Mouse (Mus musculus): ENCODE results near the gene Dtnb.

Gene Dtnb

GRCm38 (mm10) chr12:3572581-3573397, 608 bp downstream of the Dtnb start:
- DNase-seq (ENCODE audit: low spot score), result no peak

GRCm38 (mm10) chr12:3573410-3573809, 1.2 kb downstream of the Dtnb start:
- no peak for DNase-seq (ENCODE audit: low spot score)

GRCm38 (mm10) chr12:3574670-3575069, 2.5 kb downstream of the Dtnb start:
- no peak for DNase-seq (ENCODE audit: low spot score)

- no peak for DNase-seq (ENCODE audit: low spot score)
Measured at GRCm38 (mm10) chr12:3579958-3580530, 7.9 kb downstream of the Dtnb start.

GRCm38 (mm10) chr12:3582604-3583003, 10.4 kb downstream of the Dtnb start:
- no peak for DNase-seq (ENCODE audit: low spot score)

- DNase-seq (ENCODE audit: low spot score), result no peak
Measured at GRCm38 (mm10) chr12:3585525-3585924, 13.3 kb downstream of the Dtnb start.

- DNase-seq (ENCODE audit: low spot score), result no peak
Measured at GRCm38 (mm10) chr12:3587010-3587409, 14.8 kb downstream of the Dtnb start.

GRCm38 (mm10) chr12:3590039-3590438, 17.9 kb downstream of the Dtnb start:
- DNase-seq (ENCODE audit: low spot score), result no peak

GRCm38 (mm10) chr12:3591595-3591994, 19.4 kb downstream of the Dtnb start:
- no peak for DNase-seq (ENCODE audit: low spot score)

- DNase-seq (ENCODE audit: low spot score), result no peak
Measured at GRCm38 (mm10) chr12:3602786-3603185, 30.6 kb downstream of the Dtnb start.

GRCm38 (mm10) chr12:3606202-3606601, 34.0 kb downstream of the Dtnb start:
- no peak for DNase-seq (ENCODE audit: low spot score)

- DNase-seq (ENCODE audit: low spot score), result no peak
Measured at GRCm38 (mm10) chr12:3609747-3610146, 37.6 kb downstream of the Dtnb start.

- DNase-seq (ENCODE audit: low spot score), result no peak
Measured at GRCm38 (mm10) chr12:3611871-3612270, 39.7 kb downstream of the Dtnb start.

GRCm38 (mm10) chr12:3615041-3615440, 42.9 kb downstream of the Dtnb start:
- DNase-seq (ENCODE audit: low spot score), result no peak

- no peak for DNase-seq (ENCODE audit: low spot score)
Measured at GRCm38 (mm10) chr12:3618144-3619020, 46.2 kb downstream of the Dtnb start.

GRCm38 (mm10) chr12:3619021-3619367, 46.8 kb downstream of the Dtnb start:
- no peak for DNase-seq (ENCODE audit: low spot score)

GRCm38 (mm10) chr12:3626880-3627279, 54.7 kb downstream of the Dtnb start:
- DNase-seq (ENCODE audit: low spot score), result no peak

- DNase-seq (ENCODE audit: low spot score), result no peak
Measured at GRCm38 (mm10) chr12:3641931-3642330, 69.8 kb downstream of the Dtnb start.

- DNase-seq (ENCODE audit: low spot score), result no peak
Measured at GRCm38 (mm10) chr12:3656799-3657198, 84.6 kb downstream of the Dtnb start.

- no peak for DNase-seq (ENCODE audit: low spot score)
Measured at GRCm38 (mm10) chr12:3657234-3657633, 85.1 kb downstream of the Dtnb start.

- DNase-seq (ENCODE audit: low spot score), result no peak
Measured at GRCm38 (mm10) chr12:3657786-3658185, 85.6 kb downstream of the Dtnb start.

GRCm38 (mm10) chr12:3659554-3660311, 87.6 kb downstream of the Dtnb start:
- DNase-seq (ENCODE audit: low spot score), result no peak

Measured in ovary, postnatal 36 days (tissue).